ENCODE assay signal across 15 mouse cellular contexts in genomic region chr1:67022051-67022450, GRCm38 (mm10).
"Had no signal": no experiment of that assay in that cellular context is flagged by ENCODE, and none has a peak within 500 bp of the region (broad histone marks: within the 10 kb centered on the region; RNA-seq: fewer than 3 reads in every experiment).

No protein-coding gene starts in this region.

- H3K27ac ChIP-seq: liver, embryonic 14.5 days; midbrain, embryonic 10.5 days; midbrain, embryonic 12.5 days; neural tube, embryonic 12.5 days had no signal

- H3K27me3 ChIP-seq: midbrain, embryonic 12.5 days; neural tube, embryonic 12.5 days had no signal

- H3K4me2 ChIP-seq: lung, embryonic 14.5 days; midbrain, embryonic 12.5 days; neural tube, embryonic 12.5 days had no signal

- H3K9me3 ChIP-seq: midbrain, embryonic 10.5 days; midbrain, embryonic 12.5 days; neural tube, embryonic 12.5 days had no signal

- DNase-seq: lung, adult 18-20 months; lung, embryonic 14.5 days; lung, postnatal 10 days; lung, postnatal 4 days; midbrain, embryonic 14.5 days; right cerebral cortex, postnatal 14 days; thymus, adult 18-20 months; thymus, postnatal 25 days; thymus, postnatal 4 days had no signal

- H3K9ac ChIP-seq: liver, embryonic 14.5 days; lung, embryonic 14.5 days; midbrain, embryonic 12.5 days; neural tube, embryonic 12.5 days had no signal

- H3K4me1 ChIP-seq: midbrain, embryonic 10.5 days; midbrain, embryonic 12.5 days; neural tube, embryonic 12.5 days had no signal

- ATAC-seq: midbrain, embryonic 16.5 days had no signal

- H3K4me3 ChIP-seq: midbrain, embryonic 10.5 days; midbrain, embryonic 12.5 days; myocyte; neural tube, embryonic 12.5 days had no signal
